Mouse (Mus musculus): ENCODE measurements at regions not wholly inside any gene's neighbourhood (a gene's known extent, or its start where the extent isn't known, plus 50 kb on each side); places are given as distances from the start of the nearest gene placed in this dataset.

GRCm38 (mm10) chr15:85657441-85657989, 75.2 kb upstream of the Wnt7b start:
- H3K27me3 ChIP-seq (replicated peaks; ENCODE audit: control insufficient read depth, insufficient read depth, low read length): peaks cover 5% of the 10 kb centered on the region; the same call in 1 of the 2 replicates
- H3K4me1 ChIP-seq (ENCODE audit: control insufficient read depth, insufficient read depth, low read length): peaks cover 26% of the 10 kb centered on the region
- H3K4me3 ChIP-seq (ENCODE audit: low read length): peak overlapping the region; percentile 16; the same call in 1 of the 2 replicates
- H3K27ac ChIP-seq (ENCODE audit: low read length): no peak overlapping the region
- H3K36me3 ChIP-seq (ENCODE audit: control insufficient read depth, insufficient read depth, low read length): no peaks in the 10 kb centered on the region
- WGBS: 45% methylated on average over 8 of the region's 8 CpGs
- no peak for ATAC-seq
- peak overlapping the region; percentile 48; the same call in 1 of the 2 replicates for H3K9ac ChIP-seq (ENCODE audit: low read depth, low read length)
- no peaks in the 10 kb centered on the region for H3K9me3 ChIP-seq (ENCODE audit: control insufficient read depth, low read length)
- H3K4me2 ChIP-seq (ENCODE audit: low read depth, low read length): peak overlapping the region; percentile 42

GRCm38 (mm10) chr15:85658101-85658885, 76.0 kb upstream of the Wnt7b start:
- H3K27ac ChIP-seq (ENCODE audit: low read length): no peak overlapping the region
- H3K4me3 ChIP-seq (ENCODE audit: low read length): no peak overlapping the region
- H3K36me3 ChIP-seq (ENCODE audit: control insufficient read depth, insufficient read depth, low read length): no peaks in the 10 kb centered on the region
- H3K4me1 ChIP-seq (ENCODE audit: control insufficient read depth, insufficient read depth, low read length): peaks cover 18% of the 10 kb centered on the region
- no peak for ATAC-seq
- no peaks in the 10 kb centered on the region for H3K9me3 ChIP-seq (ENCODE audit: control insufficient read depth, low read length)
- WGBS: 77% methylated on average over 14 of the region's 14 CpGs
- peak overlapping the region; percentile 7; the same call in 1 of the 2 replicates for H3K9ac ChIP-seq (ENCODE audit: low read depth, low read length)
- no peak overlapping the region for H3K4me2 ChIP-seq (ENCODE audit: low read depth, low read length)
- H3K27me3 ChIP-seq (replicated peaks; ENCODE audit: control insufficient read depth, insufficient read depth, low read length): peaks cover 5% of the 10 kb centered on the region; the same call in 1 of the 2 replicates

DNA sequence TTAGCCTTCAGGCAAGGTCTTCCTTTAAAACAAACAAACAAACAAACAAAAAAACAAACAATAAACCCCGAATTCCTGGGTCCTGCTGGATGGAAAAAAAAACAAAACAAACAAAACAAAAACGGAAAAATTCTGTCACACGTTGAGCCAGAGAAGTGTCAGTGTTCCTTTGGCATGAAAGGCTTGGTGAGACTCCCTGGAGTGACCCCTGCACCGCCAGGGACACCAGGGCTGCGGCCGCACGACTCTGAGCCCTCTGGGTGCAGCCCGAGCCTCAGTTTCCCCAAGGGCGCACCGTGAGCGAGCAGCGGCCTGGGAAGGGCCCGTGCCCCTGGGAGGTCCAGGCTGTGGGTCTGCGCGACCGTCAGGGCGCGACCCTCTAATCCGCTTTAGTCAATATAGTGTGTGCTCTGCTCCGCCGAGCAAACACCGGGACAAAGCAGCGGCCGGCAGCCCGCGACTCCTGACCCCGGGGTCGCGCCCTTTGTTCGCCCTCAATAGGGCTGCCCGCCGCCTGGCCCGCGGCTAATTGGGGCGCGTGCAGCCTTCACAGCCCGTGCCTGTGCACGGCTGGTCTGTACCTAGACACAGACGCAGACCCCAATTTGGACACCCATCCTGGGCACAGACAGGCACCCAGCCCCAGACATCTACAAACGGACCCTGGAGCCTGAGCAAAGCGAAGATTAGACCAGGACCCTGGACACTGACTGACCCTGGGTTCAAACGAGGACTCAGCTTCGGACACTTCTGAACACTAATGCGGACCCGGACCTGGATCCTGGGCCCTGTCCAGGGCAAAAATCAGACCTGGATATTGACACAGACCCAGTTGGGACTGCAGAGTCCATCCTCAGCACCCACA, 74.0 kb upstream of the Ppara start:
- 26% methylated on average over 45 of the region's 45 CpGs for WGBS
- no peaks in the 10 kb centered on the region for H3K36me3 ChIP-seq (ENCODE audit: control insufficient read depth, insufficient read depth, low read length)
- 0 out of 2 replicates have a peak overlapping the region, but pooled peaks have one; percentile 7 for H3K4me2 ChIP-seq (ENCODE audit: low read depth, low read length)
- no peak overlapping the region for H3K27ac ChIP-seq (ENCODE audit: low read length)
- H3K27me3 ChIP-seq (replicated peaks; ENCODE audit: control insufficient read depth, insufficient read depth, low read length): peaks cover 5% of the 10 kb centered on the region; the same call in 1 of the 2 replicates
- H3K4me1 ChIP-seq (ENCODE audit: control insufficient read depth, insufficient read depth, low read length): 0 out of 2 replicates have a peak, but pooled peaks cover 5% of the 10 kb centered on the region
- no peaks in the 10 kb centered on the region for H3K9me3 ChIP-seq (ENCODE audit: control insufficient read depth, low read length)
- no peak overlapping the region for H3K9ac ChIP-seq (ENCODE audit: low read depth, low read length)
- ATAC-seq: no peak
- H3K4me3 ChIP-seq (ENCODE audit: low read length): no peak overlapping the region

DNA sequence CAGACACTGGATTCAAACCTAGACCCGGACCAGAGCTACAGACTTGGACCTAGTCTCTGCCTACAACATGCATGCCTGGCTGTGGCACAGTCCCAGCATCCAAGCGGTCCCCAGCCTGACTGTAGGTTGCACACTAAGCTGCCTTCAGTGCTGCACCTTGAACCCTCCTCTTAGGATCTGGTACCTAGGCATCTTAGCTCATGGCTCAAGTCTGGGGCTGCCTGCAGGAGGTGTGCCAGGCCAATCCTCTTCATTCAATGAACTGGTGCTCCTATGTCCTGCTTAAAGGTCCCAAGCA, 73.4 kb upstream of the Ppara start:
- Histone ChIP-seq H3K27ac (ENCODE audit: low read length) (no peak overlapping the region), H3K4me3 (ENCODE audit: low read length) (no peak overlapping the region), H3K4me1 (ENCODE audit: control insufficient read depth, insufficient read depth, low read length) (0 out of 2 replicates have a peak, but pooled peaks cover 5% of the 10 kb centered on the region), H3K36me3 (ENCODE audit: control insufficient read depth, insufficient read depth, low read length) (no peaks in the 10 kb centered on the region), H3K9me3 (ENCODE audit: control insufficient read depth, low read length) (no peaks in the 10 kb centered on the region), H3K4me2 (ENCODE audit: low read depth, low read length) (no peak overlapping the region), H3K27me3 (replicated peaks; ENCODE audit: control insufficient read depth, insufficient read depth, low read length) (peaks cover 5% of the 10 kb centered on the region; the same call in 1 of the 2 replicates), H3K9ac (ENCODE audit: low read depth, low read length) (no peak overlapping the region)
- WGBS: 84% methylated on average over 2 of the region's 2 CpGs
- ATAC-seq: 0 out of 2 replicates have a peak, but pooled peaks have one; percentile 28

GRCm38 (mm10) chr15:85661771-85662170, 73.0 kb upstream of the Ppara start:
- Histone ChIP-seq H3K4me1 (ENCODE audit: control insufficient read depth, insufficient read depth, low read length) (0 out of 2 replicates have a peak, but pooled peaks cover 5% of the 10 kb centered on the region), H3K4me2 (ENCODE audit: low read depth, low read length) (no peak overlapping the region), H3K9me3 (ENCODE audit: control insufficient read depth, low read length) (no peaks in the 10 kb centered on the region), H3K4me3 (ENCODE audit: low read length) (no peak overlapping the region), H3K27ac (ENCODE audit: low read length) (no peak overlapping the region), H3K36me3 (ENCODE audit: control insufficient read depth, insufficient read depth, low read length) (no peaks in the 10 kb centered on the region), H3K27me3 (replicated peaks; ENCODE audit: control insufficient read depth, insufficient read depth, low read length) (peaks cover 9% of the 10 kb centered on the region; the same call in 1 of the 2 replicates), H3K9ac (ENCODE audit: low read depth, low read length) (no peak overlapping the region)
- no peak for ATAC-seq
- 94% methylated on average over 5 of the region's 5 CpGs for WGBS

DNA sequence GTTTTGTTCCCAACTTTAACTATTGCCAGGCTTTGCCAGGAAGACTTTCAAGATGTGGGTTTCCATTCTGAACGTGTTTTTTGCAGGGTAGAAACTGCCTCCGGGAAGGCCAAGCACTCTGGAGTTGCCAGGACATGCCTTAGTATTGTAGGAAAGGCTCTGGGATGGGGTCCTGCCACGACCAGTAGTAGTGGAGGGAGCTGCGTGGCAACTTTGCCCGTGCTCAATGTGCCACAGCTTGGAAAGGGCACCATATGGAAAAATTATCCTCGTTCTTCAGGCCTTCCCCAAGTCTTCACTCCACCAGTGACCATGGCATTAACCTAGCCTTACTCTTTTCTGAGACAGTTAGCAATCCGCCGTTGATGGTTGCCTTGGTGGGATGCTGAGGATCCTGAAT, 72.5 kb upstream of the Ppara start:
- Histone ChIP-seq H3K4me2 (ENCODE audit: low read depth, low read length) (no peak overlapping the region), H3K4me3 (ENCODE audit: low read length) (no peak overlapping the region), H3K27ac (ENCODE audit: low read length) (no peak overlapping the region), H3K4me1 (ENCODE audit: control insufficient read depth, insufficient read depth, low read length) (0 out of 2 replicates have a peak, but pooled peaks cover 5% of the 10 kb centered on the region), H3K9ac (ENCODE audit: low read depth, low read length) (no peak overlapping the region), H3K36me3 (ENCODE audit: control insufficient read depth, insufficient read depth, low read length) (no peaks in the 10 kb centered on the region), H3K9me3 (ENCODE audit: control insufficient read depth, low read length) (no peaks in the 10 kb centered on the region), H3K27me3 (replicated peaks; ENCODE audit: control insufficient read depth, insufficient read depth, low read length) (peaks cover 9% of the 10 kb centered on the region; the same call in 1 of the 2 replicates)
- ATAC-seq: no peak
- WGBS: 87% methylated on average over 8 of the region's 8 CpGs

DNA sequence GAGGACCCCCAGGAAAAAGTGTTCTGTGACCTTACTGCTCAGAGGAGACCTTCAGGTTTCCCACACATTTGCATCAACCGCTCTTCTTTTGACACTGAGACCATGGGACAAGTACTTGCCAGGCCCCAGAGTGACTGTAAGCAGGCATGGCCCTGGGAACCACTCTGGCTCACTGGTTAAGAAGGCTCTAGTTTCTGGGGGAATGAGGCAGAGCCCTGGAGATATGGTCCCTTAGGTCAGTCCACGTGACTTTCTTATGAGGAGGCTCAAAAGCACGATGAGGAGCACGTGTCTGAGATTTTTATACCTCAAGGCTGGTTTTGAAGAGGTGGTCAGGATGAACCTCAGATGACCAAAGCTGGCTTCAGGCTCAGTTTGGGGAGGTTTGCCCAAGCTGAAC, 72.1 kb upstream of the Ppara start:
- H3K27me3 ChIP-seq (replicated peaks; ENCODE audit: control insufficient read depth, insufficient read depth, low read length): peaks cover 9% of the 10 kb centered on the region; the same call in 1 of the 2 replicates
- H3K4me1 ChIP-seq (ENCODE audit: control insufficient read depth, insufficient read depth, low read length): 0 out of 2 replicates have a peak, but pooled peaks cover 5% of the 10 kb centered on the region
- no peaks in the 10 kb centered on the region for H3K9me3 ChIP-seq (ENCODE audit: control insufficient read depth, low read length)
- no peak overlapping the region for H3K4me3 ChIP-seq (ENCODE audit: low read length)
- H3K27ac ChIP-seq (ENCODE audit: low read length): no peak overlapping the region
- no peak overlapping the region for H3K4me2 ChIP-seq (ENCODE audit: low read depth, low read length)
- no peak for ATAC-seq
- WGBS: 83% methylated on average over 4 of the region's 4 CpGs
- H3K9ac ChIP-seq (ENCODE audit: low read depth, low read length): no peak overlapping the region
- H3K36me3 ChIP-seq (ENCODE audit: control insufficient read depth, insufficient read depth, low read length): no peaks in the 10 kb centered on the region

- no peak overlapping the region for H3K4me2 ChIP-seq (ENCODE audit: low read depth, low read length)
- peaks cover 8% of the 10 kb centered on the region for H3K4me1 ChIP-seq (ENCODE audit: control insufficient read depth, insufficient read depth, low read length)
- ATAC-seq: no peak
- H3K27me3 ChIP-seq (replicated peaks; ENCODE audit: control insufficient read depth, insufficient read depth, low read length): peaks cover 9% of the 10 kb centered on the region; the same call in 1 of the 2 replicates
- H3K9ac ChIP-seq (ENCODE audit: low read depth, low read length): no peak overlapping the region
- H3K9me3 ChIP-seq (ENCODE audit: control insufficient read depth, low read length): no peaks in the 10 kb centered on the region
- H3K27ac ChIP-seq (ENCODE audit: low read length): no peak overlapping the region
- no peak overlapping the region for H3K4me3 ChIP-seq (ENCODE audit: low read length)
- H3K36me3 ChIP-seq (ENCODE audit: control insufficient read depth, insufficient read depth, low read length): no peaks in the 10 kb centered on the region
- 88% methylated on average over 17 of the region's 17 CpGs for WGBS
Measured at GRCm38 (mm10) chr15:85663757-85664431, 70.9 kb upstream of the Ppara start.

Measured in intestine, embryonic 16.5 days (tissue).